Mouse (Mus musculus) small intestine, adult 2 months (tissue): ENCODE data around the gene Rack1.

Experiments used
- CTCF ChIP-seq: fragments of 200-500 bp; IDR thresholded peaks from 2 replicates; pipeline ENCODE4 v1.5.1; 2012; ENCODE audit warnings: low read depth, mild to moderate bottlenecking, control low read depth, inconsistent platforms, low read length, moderate library complexity, mixed read lengths; ENCODE audit not compliant: insufficient replicate concordance, insufficient read length; ENCODE audit errors: extremely low read depth
- POLR2A ChIP-seq: fragments of 200-500 bp; IDR thresholded peaks from 2 replicates; pipeline ENCODE4 v1.6.1; 2012; ENCODE audit warnings: low read depth, mild to moderate bottlenecking, control low read depth, inconsistent platforms, low read length, moderate library complexity

DNA sequence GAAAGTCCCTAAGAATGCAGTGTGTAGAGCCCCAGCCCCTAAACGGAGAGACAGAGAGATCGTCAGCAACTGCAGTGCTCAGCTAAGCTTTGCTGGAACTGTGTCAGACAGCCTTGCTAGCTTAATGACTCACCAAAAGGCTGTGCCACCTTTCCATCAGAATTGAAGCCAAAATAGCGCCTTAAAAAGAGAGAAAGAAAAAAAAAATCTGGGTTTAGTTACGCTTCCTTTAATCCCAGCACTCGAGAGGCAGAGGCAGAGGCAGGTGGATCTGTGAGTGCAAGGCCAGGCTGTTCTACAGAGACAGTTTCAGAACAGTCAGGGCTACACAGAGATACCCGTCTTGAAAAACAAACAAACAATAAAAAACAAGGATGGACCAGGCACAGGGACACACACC, 44.2 kb downstream of the Rack1 start:
- TF ChIP-seq CTCF (no peak), POLR2A (no peak)
